Mouse (Mus musculus) limb, embryonic 10.5 days (tissue): ENCODE results near the gene Gab2. TPM values are rescaled to one million over a fixed set of nuclear protein-coding genes. Genes with fewer than 3 reads are reported as not detected.
A peak's percentile ranks its signal among the peaks of the same experiment; 100 is the strongest.

ENCODE experiments used
- DNase-seq: peaks from one replicate; pipeline ENCODE4 v3.0.0-alpha.2; 2017; ENCODE audit warnings: low spot score
- H3K27ac ChIP-seq: fragments of 300-500 bp; sonication (generic); 2 replicates; pipeline ENCODE4 v1.5.1; 2016; ENCODE audit warnings: mild to moderate bottlenecking
- H3K27me3 ChIP-seq: fragments of 300-500 bp; sonication (generic); 2 replicates; pipeline ENCODE4 v1.6.1; 2016; ENCODE audit warnings: low read depth, mild to moderate bottlenecking; ENCODE audit not compliant: poor library complexity, severe bottlenecking
- H3K36me3 ChIP-seq: fragments of 300-500 bp; sonication (generic); 2 replicates; pipeline ENCODE4 v1.6.1; 2016; ENCODE audit warnings: mild to moderate bottlenecking, moderate library complexity
- H3K4me1 ChIP-seq: fragments of 300-500 bp; sonication (generic); 2 replicates; pipeline ENCODE4 v1.6.1; 2016
- H3K4me3 ChIP-seq: fragments of 300-500 bp; sonication (generic); 2 replicates; pipeline ENCODE4 v1.5.1; 2016; ENCODE audit warnings: mild to moderate bottlenecking, moderate library complexity
- H3K9me3 ChIP-seq: fragments of 300-500 bp; sonication (generic); replicated peaks from 2 replicates; pipeline ENCODE4 v1.6.1; 2016; ENCODE audit warnings: mild to moderate bottlenecking
- whole genome bisulfite sequencing: fragments of 180-500 bp; shearing (Covaris S2); methylation state at CpG from one replicate; pipeline ENCODE4 v1.1.7; 2016; 5-methylcytosine and 5-hydroxymethylcytosine counted together
- polyA plus RNA-seq: library from polyadenylated mRNA; unstranded; fragments of >200 nt; fragmentation: Nextera tagmentation; extraction: Ambion mirVana; gene quantifications from 2 replicates; pipeline ENCODE4 v1.2.1, GENCODE M21; 2016

The Gab2 gene
- polyA plus RNA-seq, 1 experiment from 2014 or later = 4.4 TPM

- H3K4me3 ChIP-seq = peak overlapping the region; percentile 70
- no peaks in the 10 kb centered on the region for H3K9me3 ChIP-seq
- peaks cover 10% of the 10 kb centered on the region for H3K27me3 ChIP-seq
- peak overlapping the region; percentile 87 for H3K27ac ChIP-seq
- DNase-seq = no peak
- WGBS = 6% methylated on average over 9 of the region's 9 CpGs
- no peaks in the 10 kb centered on the region for H3K36me3 ChIP-seq
- peaks cover 26% of the 10 kb centered on the region for H3K4me1 ChIP-seq
Measured at GRCm38 (mm10) chr7:97332667-97333041, 251.3 kb downstream of the Gab2 start.

- H3K4me3 ChIP-seq = peak overlapping the region; percentile 70; the same call in 1 of the 2 replicates
- no peaks in the 10 kb centered on the region for H3K9me3 ChIP-seq
- 92% methylated on average over 6 of the region's 6 CpGs for WGBS
- no peak overlapping the region for H3K27ac ChIP-seq
- no peak for DNase-seq
- H3K27me3 ChIP-seq = peaks cover 7% of the 10 kb centered on the region; the same call in 1 of the 2 replicates
- peaks cover 26% of the 10 kb centered on the region for H3K4me1 ChIP-seq
- no peaks in the 10 kb centered on the region for H3K36me3 ChIP-seq
Measured at GRCm38 (mm10) chr7:97333113-97333898, 251.9 kb downstream of the Gab2 start.

- no peak overlapping the region for H3K4me3 ChIP-seq
- DNase-seq = no peak
- H3K4me1 ChIP-seq = peaks cover 26% of the 10 kb centered on the region
- no peaks in the 10 kb centered on the region; the same call in 1 of the 2 replicates for H3K27me3 ChIP-seq
- H3K27ac ChIP-seq = no peak overlapping the region
- 94% methylated on average over 2 of the region's 2 CpGs for WGBS
- no peaks in the 10 kb centered on the region for H3K36me3 ChIP-seq
- H3K9me3 ChIP-seq = no peaks in the 10 kb centered on the region
Measured at GRCm38 (mm10) chr7:97334406-97334805, 253.0 kb downstream of the Gab2 start.

GRCm38 (mm10) chr7:97336678-97337077, 255.3 kb downstream of the Gab2 start:
- no peaks in the 10 kb centered on the region for H3K9me3 ChIP-seq
- no peaks in the 10 kb centered on the region for H3K36me3 ChIP-seq
- H3K27me3 ChIP-seq = no peaks in the 10 kb centered on the region
- no peak overlapping the region for H3K4me3 ChIP-seq
- DNase-seq = no peak
- peaks cover 15% of the 10 kb centered on the region for H3K4me1 ChIP-seq
- WGBS = 86% methylated on average over 1 of the region's 1 CpGs
- no peak overlapping the region for H3K27ac ChIP-seq

GRCm38 (mm10) chr7:97338593-97338992, 257.2 kb downstream of the Gab2 start:
- WGBS = 84% methylated on average over 4 of the region's 4 CpGs
- no peak overlapping the region for H3K4me3 ChIP-seq
- no peak for DNase-seq
- H3K27me3 ChIP-seq = no peaks in the 10 kb centered on the region
- H3K36me3 ChIP-seq = no peaks in the 10 kb centered on the region
- no peak overlapping the region for H3K27ac ChIP-seq
- H3K4me1 ChIP-seq = no peaks in the 10 kb centered on the region
- no peaks in the 10 kb centered on the region for H3K9me3 ChIP-seq

GRCm38 (mm10) chr7:97339623-97340022, 258.2 kb downstream of the Gab2 start:
- Histone ChIP-seq H3K27ac (no peak overlapping the region), H3K9me3 (no peaks in the 10 kb centered on the region), H3K36me3 (no peaks in the 10 kb centered on the region), H3K4me3 (no peak overlapping the region), H3K27me3 (no peaks in the 10 kb centered on the region), H3K4me1 (no peaks in the 10 kb centered on the region)
- DNase-seq = no peak
- WGBS = 93% methylated on average over 7 of the region's 7 CpGs

GRCm38 (mm10) chr7:97340907-97341849, 259.8 kb downstream of the Gab2 start:
- DNase-seq = no peak
- Histone ChIP-seq H3K4me3 (no peak overlapping the region), H3K4me1 (no peaks in the 10 kb centered on the region), H3K27me3 (no peaks in the 10 kb centered on the region), H3K9me3 (no peaks in the 10 kb centered on the region), H3K27ac (no peak overlapping the region), H3K36me3 (no peaks in the 10 kb centered on the region)
- WGBS = 69% methylated on average over 18 of the region's 18 CpGs

- H3K36me3 ChIP-seq = no peaks in the 10 kb centered on the region
- H3K27me3 ChIP-seq = no peaks in the 10 kb centered on the region
- H3K9me3 ChIP-seq = no peaks in the 10 kb centered on the region
- no peak overlapping the region for H3K27ac ChIP-seq
- WGBS = 61% methylated on average over 2 of the region's 2 CpGs
- no peak overlapping the region for H3K4me3 ChIP-seq
- H3K4me1 ChIP-seq = no peaks in the 10 kb centered on the region
- DNase-seq = no peak
Measured at GRCm38 (mm10) chr7:97342961-97343360, 261.6 kb downstream of the Gab2 start.

GRCm38 (mm10) chr7:97344655-97345054, 263.3 kb downstream of the Gab2 start:
- no peak overlapping the region for H3K4me3 ChIP-seq
- no peaks in the 10 kb centered on the region for H3K9me3 ChIP-seq
- no peak for DNase-seq
- no peaks in the 10 kb centered on the region for H3K27me3 ChIP-seq
- no peak overlapping the region for H3K27ac ChIP-seq
- H3K4me1 ChIP-seq = no peaks in the 10 kb centered on the region
- WGBS = 83% methylated on average over 2 of the region's 2 CpGs
- H3K36me3 ChIP-seq = no peaks in the 10 kb centered on the region

- Histone ChIP-seq H3K27me3 (no peaks in the 10 kb centered on the region), H3K4me1 (no peaks in the 10 kb centered on the region), H3K4me3 (no peak overlapping the region), H3K27ac (no peak overlapping the region), H3K9me3 (no peaks in the 10 kb centered on the region), H3K36me3 (no peaks in the 10 kb centered on the region)
- no peak for DNase-seq
- WGBS = 67% methylated on average over 10 of the region's 10 CpGs
Measured at GRCm38 (mm10) chr7:97345229-97345871, 264.0 kb downstream of the Gab2 start.

GRCm38 (mm10) chr7:97346111-97346821, 264.9 kb downstream of the Gab2 start:
- Histone ChIP-seq H3K9me3 (no peaks in the 10 kb centered on the region), H3K36me3 (no peaks in the 10 kb centered on the region), H3K27me3 (no peaks in the 10 kb centered on the region), H3K4me1 (no peaks in the 10 kb centered on the region), H3K27ac (no peak overlapping the region), H3K4me3 (no peak overlapping the region)
- DNase-seq = no peak
- 79% methylated on average over 9 of the region's 9 CpGs for WGBS

- no peak overlapping the region for H3K27ac ChIP-seq
- no peak for DNase-seq
- WGBS = 72% methylated on average over 4 of the region's 4 CpGs
Measured at GRCm38 (mm10) chr7:97346822-97347166, 265.4 kb downstream of the Gab2 start.

More at GRCm38 (mm10) chr7:97346822-97347166, 265.4 kb downstream of the Gab2 start:
- Histone ChIP-seq H3K9me3 (no peaks in the 10 kb centered on the region), H3K4me1 (no peaks in the 10 kb centered on the region), H3K4me3 (no peak overlapping the region), H3K27me3 (no peaks in the 10 kb centered on the region), H3K36me3 (no peaks in the 10 kb centered on the region)
